Mouse (Mus musculus) lung, postnatal 0 days (tissue): ENCODE results near the gene Alg3. TPM values are rescaled to one million over a fixed set of nuclear protein-coding genes. Genes with fewer than 3 reads are reported as not detected.
A peak's percentile ranks its signal among the peaks of the same experiment; 100 is the strongest.

Source experiments
- ATAC-seq: fragments of 200-750 bp; cut with Nextera tagmentation; 2 replicates; pipeline ENCODE4 v1.8.0; 2017; ENCODE audit warnings: moderate library complexity
- DNase-seq: peaks from one replicate; pipeline ENCODE4 v3.0.0-alpha.2; 2016; ENCODE audit warnings: low spot score
- H3K27ac ChIP-seq: fragments of 300-500 bp; sonication (generic); 2 replicates; pipeline ENCODE4 v1.5.1; 2014; ENCODE audit warnings: antibody characterized with exemption, mild to moderate bottlenecking, low read length, mixed read lengths
- H3K27me3 ChIP-seq: fragments of 300-500 bp; sonication (generic); replicated peaks from 2 replicates; pipeline ENCODE4 v1.6.1; 2014; ENCODE audit warnings: low read length, mixed read lengths; ENCODE audit not compliant: insufficient read depth
- H3K36me3 ChIP-seq: fragments of 300-500 bp; sonication (generic); 2 replicates; pipeline ENCODE4 v1.6.1; 2014; ENCODE audit warnings: low read length, mixed read lengths; ENCODE audit not compliant: insufficient read depth
- H3K4me1 ChIP-seq: fragments of 300-500 bp; sonication (generic); 2 replicates; pipeline ENCODE4 v1.6.1; 2014; ENCODE audit warnings: antibody characterized with exemption, low read depth, low read length, mixed read lengths; ENCODE audit not compliant: insufficient read depth
- H3K4me2 ChIP-seq: fragments of 300-500 bp; sonication (generic); replicated peaks from 2 replicates; pipeline ENCODE4 v1.6.1; 2014; ENCODE audit warnings: low read depth, mild to moderate bottlenecking, low read length, moderate library complexity, mixed read lengths
- H3K4me3 ChIP-seq: fragments of 300-500 bp; sonication (generic); 2 replicates; pipeline ENCODE4 v1.5.1; 2014; ENCODE audit warnings: low read depth, low read length
- H3K9ac ChIP-seq: fragments of 300-500 bp; sonication (generic); replicated peaks from 2 replicates; pipeline ENCODE4 v1.6.1; 2014; ENCODE audit warnings: low read depth, mild to moderate bottlenecking
- H3K9me3 ChIP-seq: fragments of 300-500 bp; sonication (generic); 2 replicates; pipeline ENCODE4 v1.6.1; 2016; ENCODE audit warnings: low read length, mixed read lengths
- CTCF ChIP-seq: IDR thresholded peaks from 2 replicates; pipeline ENCODE4 v1.5.1; 2016; ENCODE audit warnings: antibody characterized with exemption, mild to moderate bottlenecking
- EP300 ChIP-seq: IDR thresholded peaks from 2 replicates; pipeline ENCODE4 v1.6.1; 2016; ENCODE audit warnings: antibody characterized with exemption, mild to moderate bottlenecking, control low read depth
- WGBS: fragments of 180-500 bp; shearing (Covaris S2); extraction: QIAGEN DNeasy Blood & Tissue Kit; methylation state at CpG from one replicate; pipeline ENCODE4 v1.1.7; 2014; 5-methylcytosine and 5-hydroxymethylcytosine counted together
- microRNA counts: library from miRNA; unstranded; fragments of <30 nt; microRNA quantifications from one replicate; lab custom pipeline; 2015
- microRNA-seq: library from miRNA; unstranded; fragments of <30 nt; microRNA quantifications from one replicate; pipeline ENCODE4, GENCODE M21; 2016
- polyA plus RNA-seq: library from polyadenylated mRNA; unstranded; fragments of >200 nt; fragmentation: Nextera tagmentation; extraction: Ambion mirVana; gene quantifications from 2 replicates; pipeline ENCODE4 v1.2.1, GENCODE M21; 2015

The Alg3 gene
- polyA plus RNA-seq, 1 experiment from 2014 or later: 19.3 TPM

GRCm38 (mm10) chr16:20591076-20591705 is 20.3 kb downstream of the Alg3 start:
- no peak for ATAC-seq
- no peak overlapping the region for H3K9ac ChIP-seq
- no peak overlapping the region for H3K27ac ChIP-seq
- no peak for DNase-seq
- no peaks in the 10 kb centered on the region; the same call in 1 of the 2 replicates for H3K4me1 ChIP-seq
- H3K9me3 ChIP-seq: no peaks in the 10 kb centered on the region
- H3K4me2 ChIP-seq: no peak overlapping the region; the same call in 1 of the 2 replicates
- no peak for TF ChIP-seq CTCF
- TF ChIP-seq EP300: no peak
- peaks cover 40% of the 10 kb centered on the region for H3K27me3 ChIP-seq
- no peaks in the 10 kb centered on the region for H3K36me3 ChIP-seq
- WGBS: 5% methylated on average over 47 of the region's 48 CpGs
- no peak overlapping the region for H3K4me3 ChIP-seq

GRCm38 (mm10) chr16:20590680-20591038 is 20.9 kb downstream of the Alg3 start:
- no peak for ATAC-seq
- Histone ChIP-seq H3K27ac (no peak overlapping the region), H3K4me1 (no peaks in the 10 kb centered on the region; the same call in 1 of the 2 replicates), H3K9me3 (no peaks in the 10 kb centered on the region), H3K4me2 (peak overlapping the region; percentile 60; the same call in 1 of the 2 replicates), H3K36me3 (no peaks in the 10 kb centered on the region), H3K4me3 (peak overlapping the region; percentile 40; the same call in 1 of the 2 replicates), H3K9ac (no peak overlapping the region), H3K27me3 (peaks cover 40% of the 10 kb centered on the region)
- no peak for DNase-seq
- TF ChIP-seq CTCF (no peak), EP300 (no peak)
- 6% methylated on average over 17 of the region's 17 CpGs for WGBS

- H3K27ac ChIP-seq: no peak overlapping the region
- no peak overlapping the region for H3K9ac ChIP-seq
- peak overlapping the region; percentile 40 for H3K4me3 ChIP-seq
- H3K9me3 ChIP-seq: no peaks in the 10 kb centered on the region
- H3K4me2 ChIP-seq: peak overlapping the region; percentile 60
- H3K27me3 ChIP-seq: peaks cover 40% of the 10 kb centered on the region
- H3K36me3 ChIP-seq: no peaks in the 10 kb centered on the region
- H3K4me1 ChIP-seq: no peaks in the 10 kb centered on the region; the same call in 1 of the 2 replicates
- WGBS: under 1% methylated on average over 32 of the region's 39 CpGs
- no peak for TF ChIP-seq EP300
- DNase-seq: no peak
- peak; percentile 38 for ATAC-seq
These were observed 21.4 kb downstream of the Alg3 start for GRCm38 (mm10) chr16:20589939-20590679.

GRCm38 (mm10) chr16:20589366-20589938 is 22.1 kb downstream of the Alg3 start, which contains the start of gene Vwa5b2:
Gene Vwa5b2, plus strand, starts transcription at chr16:20589471.
- H3K27me3 ChIP-seq: peaks cover 40% of the 10 kb centered on the region
- no peaks in the 10 kb centered on the region; the same call in 1 of the 2 replicates for H3K4me1 ChIP-seq
- ATAC-seq (no peak), DNase-seq (no peak)
- WGBS: 1% methylated on average over 20 of the region's 24 CpGs
- peak within 1 kb of the TSS; percentile 40 for H3K4me3 ChIP-seq
- no peaks in the 10 kb centered on the region for H3K9me3 ChIP-seq
- TF ChIP-seq CTCF (no peak), EP300 (no peak)
- no peak within 1 kb of the TSS for H3K9ac ChIP-seq
- no peak within 1 kb of the TSS for H3K27ac ChIP-seq
- H3K36me3 ChIP-seq: no peaks in the 10 kb centered on the region
- peak within 1 kb of the TSS; percentile 60 for H3K4me2 ChIP-seq

GRCm38 (mm10) chr16:20565075-20565474 is 46.5 kb downstream of the Alg3 start:
- Histone ChIP-seq H3K9me3 (no peaks in the 10 kb centered on the region), H3K27ac (no peak overlapping the region), H3K4me1 (no peaks in the 10 kb centered on the region), H3K27me3 (no peaks in the 10 kb centered on the region), H3K36me3 (peaks cover 9% of the 10 kb centered on the region; the same call in 1 of the 2 replicates), H3K4me3 (no peak overlapping the region), H3K4me2 (no peak overlapping the region), H3K9ac (no peak overlapping the region)
- TF ChIP-seq CTCF: no peak
- DNase-seq: no peak
- no peak for ATAC-seq
- 59% methylated on average over 1 of the region's 1 CpGs for WGBS

GRCm38 (mm10) chr16:20557381-20557780 is 54.2 kb downstream of the Alg3 start:
- H3K4me3 ChIP-seq: no peak overlapping the region
- DNase-seq (no peak), ATAC-seq (no peak)
- H3K36me3 ChIP-seq: peaks cover 43% of the 10 kb centered on the region
- H3K4me1 ChIP-seq: no peaks in the 10 kb centered on the region
- H3K27ac ChIP-seq: no peak overlapping the region
- TF ChIP-seq EP300: no peak
- no peak for TF ChIP-seq CTCF
- H3K27me3 ChIP-seq: no peaks in the 10 kb centered on the region
- no peak overlapping the region for H3K4me2 ChIP-seq
- no peak overlapping the region for H3K9ac ChIP-seq
- WGBS: 67% methylated on average over 7 of the region's 7 CpGs
- no peaks in the 10 kb centered on the region for H3K9me3 ChIP-seq

MicroRNAs within 50 kb of the gene (microRNA counts, 519-probe panel; counts per million panel counts)
- microRNA mmu-miR-1224 (lab: Ali Mortazavi, UCI): 3,366 counts per million, percentile 21 among the panel's probes with 10 or more counts

Small RNAs within 50 kb of the gene (microRNA-seq; reads per million reads assigned to microRNA genes)
- not detected for gene Mir1224

Other genes with a start within 250 kb of the Alg3 start
- 57.4 and 71.6 TPM in 2 replicates for gene Abcc5, start 185.3 kb downstream of the Alg3 start, polyA plus RNA-seq
- 46.9 and 51.1 TPM in 2 replicates for gene Eif2b5, start 112.9 kb downstream of the Alg3 start, polyA plus RNA-seq
- gene Dvl3, start 94.8 kb downstream of the Alg3 start, polyA plus RNA-seq: 10.3 and 10.5 TPM in 2 replicates
- gene Ap2m1, start 76.3 kb downstream of the Alg3 start, polyA plus RNA-seq: 402 and 427 TPM in 2 replicates
- gene Abcf3, start 63.2 kb downstream of the Alg3 start, polyA plus RNA-seq: 36.3 and 39.6 TPM in 2 replicates
- gene Vwa5b2, start 22.3 kb downstream of the Alg3 start, polyA plus RNA-seq: 0.06 and 0.12 TPM in 2 replicates
- 15.2 and 15.3 TPM in 2 replicates for gene Eef1akmt4, start 142 bp downstream of the Alg3 start, polyA plus RNA-seq
- 0.08 TPM in 1 of 2 replicates, not detected in the other for gene Gm49333, start 125 bp downstream of the Alg3 start, polyA plus RNA-seq
- gene Camk2n2, start 9.6 kb upstream of the Alg3 start, polyA plus RNA-seq: 0.42 and 0.52 TPM in 2 replicates
- gene Ece2, start 18.1 kb upstream of the Alg3 start, polyA plus RNA-seq: 0.12 and 0.52 TPM in 2 replicates
- gene Psmd2, start 39.9 kb upstream of the Alg3 start, polyA plus RNA-seq: 146 and 150 TPM in 2 replicates
- gene Eif4g1, start 56.6 kb upstream of the Alg3 start, polyA plus RNA-seq: 73.5 and 78.7 TPM in 2 replicates
- gene Fam131a, start 81.5 kb upstream of the Alg3 start, polyA plus RNA-seq: 8.4 and 8.9 TPM in 2 replicates
- 37.5 and 48.2 TPM in 2 replicates for gene Polr2h, start 105.9 kb upstream of the Alg3 start, polyA plus RNA-seq
- 1.8 and 1.9 TPM in 2 replicates for gene Clcn2, start 106.0 kb upstream of the Alg3 start, polyA plus RNA-seq
- gene Chrd, start 121.4 kb upstream of the Alg3 start, polyA plus RNA-seq: 1.5 and 1.7 TPM in 2 replicates
- 0.54 and 0.81 TPM in 2 replicates for gene Thpo, start 122.8 kb upstream of the Alg3 start, polyA plus RNA-seq